Mouse (Mus musculus) heart, postnatal 25 days (tissue): ENCODE data around the gene Kcnj9. TPM values are rescaled to one million over a fixed set of nuclear protein-coding genes. Genes with fewer than 3 reads are reported as not detected.

Experiments
- DNase-seq: peaks from one replicate; pipeline ENCODE4 v3.0.0; 2022; ENCODE audit warnings: low spot score
- intact Hi-C: fragments of 180-260 bp; cut with DNase I; formaldehyde crosslinking; loops from one replicate; pipeline ENCODE4 v1.15.1; 2025
- total RNA-seq, 2 experiments: library from RNA; stranded (reverse); gene quantifications; 2 replicates each; pipeline ENCODE4 v1.2.3; 2021

Kcnj9 gene
- total RNA-seq, 2 experiments from 2014 or later = 0.06 TPM; not detected in 1

- intact Hi-C loops = no loop called here
- DNase-seq = no peak
These were observed 29.6 kb downstream of the Kcnj9 start for GRCm38 (mm10) chr1:172299528-172299927.

DNA sequence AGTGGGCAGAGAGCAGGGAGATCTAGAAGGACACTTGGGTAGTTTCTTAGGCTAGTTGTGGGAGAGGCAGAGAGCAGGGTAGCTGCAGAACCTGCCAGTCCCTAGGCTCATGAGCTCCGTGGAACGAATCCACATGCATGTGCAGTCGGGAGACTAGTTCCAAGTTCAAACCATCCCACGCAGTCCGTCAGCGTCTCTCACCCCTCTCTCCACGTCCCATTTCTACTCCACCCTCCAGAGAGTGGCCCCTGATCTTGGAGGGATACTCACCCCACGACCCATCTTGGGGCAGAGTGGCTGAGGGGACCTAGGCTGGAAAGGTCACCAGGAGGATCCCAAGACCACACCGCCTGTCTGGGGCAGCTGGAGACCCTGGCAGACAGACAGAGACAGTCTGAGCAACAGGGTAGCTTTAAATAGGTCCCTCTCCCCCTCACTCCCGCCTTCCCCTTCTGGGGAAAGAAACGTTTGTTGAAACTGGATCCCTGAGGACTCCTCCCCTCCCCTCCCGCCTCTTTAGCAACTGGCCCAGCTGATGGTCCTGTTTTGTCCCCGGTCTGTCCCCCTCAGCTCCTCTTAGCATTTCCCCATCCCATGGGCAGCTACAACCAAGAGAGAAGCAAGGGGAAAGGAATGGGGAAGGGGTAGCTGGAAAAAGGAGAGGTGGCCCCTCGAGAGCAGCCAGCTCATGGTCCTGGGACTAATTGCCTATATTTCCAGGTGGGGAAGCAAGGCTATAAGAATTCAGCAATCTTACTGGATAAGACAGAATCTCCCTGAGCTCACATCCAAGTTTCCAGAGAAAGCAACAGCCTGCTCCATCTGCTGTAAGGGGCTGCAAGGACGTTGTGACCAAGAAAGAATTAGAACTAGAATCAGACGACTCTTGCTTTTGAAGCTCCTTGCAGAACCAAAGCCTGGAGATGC, 31.2 kb downstream of the Kcnj9 start, which contains the start of gene Atp1a2:
Atp1a2 (minus strand) TSS at position 454 of the 927 bp plus-strand sequence.
- peak; percentile 71 for DNase-seq
- intact Hi-C loops = no loop called here

GRCm38 (mm10) chr1:172296816-172297510, 32.2 kb downstream of the Kcnj9 start:
- DNase-seq = peak; percentile 50
- intact Hi-C loops = no loop called here

DNA sequence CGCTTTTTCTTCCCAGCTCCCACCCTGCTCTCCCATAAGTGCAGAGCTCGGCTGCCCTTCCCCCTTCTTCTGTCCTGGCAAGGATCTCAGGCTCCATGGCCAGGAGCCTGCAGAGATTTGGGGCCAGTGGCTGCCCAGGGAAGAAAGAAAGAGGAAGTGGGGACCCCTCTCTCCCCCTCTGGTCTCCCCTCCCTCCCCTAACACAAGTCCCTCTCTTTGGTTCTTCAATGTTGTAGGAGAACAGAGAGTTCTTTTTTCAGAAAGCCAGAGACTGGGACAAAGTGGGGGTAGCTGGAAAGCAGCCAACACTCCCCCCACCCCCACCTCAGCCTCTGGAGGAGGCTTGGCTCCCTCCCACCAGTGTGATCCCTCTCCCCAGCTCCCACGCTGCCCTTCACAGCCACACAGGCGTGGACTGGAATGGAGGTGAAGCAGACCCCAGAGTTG, 33.3 kb downstream of the Kcnj9 start:
- DNase-seq = no peak
- intact Hi-C loops = no loop called here

DNA sequence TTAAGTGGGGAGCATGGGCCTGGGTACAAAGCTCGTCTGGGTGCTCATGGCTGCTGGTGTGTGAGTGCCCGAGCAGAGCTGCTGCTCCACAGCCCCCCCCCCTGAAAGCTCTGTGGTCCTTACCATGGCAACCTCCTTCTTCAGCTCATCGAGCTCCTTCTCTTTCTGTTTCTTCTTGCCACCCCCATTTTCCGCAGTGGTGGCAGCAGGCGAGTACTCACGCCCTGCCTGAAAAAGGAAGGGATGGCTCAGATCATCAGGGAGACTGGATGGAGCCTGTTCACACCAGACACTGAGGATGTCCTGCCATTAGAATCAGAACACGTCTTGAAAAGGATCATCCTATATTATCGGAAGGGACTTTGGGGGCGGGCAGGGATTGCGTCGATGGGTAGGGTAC, 35.7 kb downstream of the Kcnj9 start:
- DNase-seq = no peak
- intact Hi-C loops = no loop called here

GRCm38 (mm10) chr1:172292880-172293279, 36.2 kb downstream of the Kcnj9 start:
- intact Hi-C loops = no loop called here
- DNase-seq = no peak

- no peak for DNase-seq
- intact Hi-C loops = no loop called here
These were observed 39.5 kb downstream of the Kcnj9 start for GRCm38 (mm10) chr1:172289617-172289946.

- intact Hi-C loops = no loop called here
- no peak for DNase-seq
These were observed 40.1 kb downstream of the Kcnj9 start for GRCm38 (mm10) chr1:172288900-172289616.

DNA sequence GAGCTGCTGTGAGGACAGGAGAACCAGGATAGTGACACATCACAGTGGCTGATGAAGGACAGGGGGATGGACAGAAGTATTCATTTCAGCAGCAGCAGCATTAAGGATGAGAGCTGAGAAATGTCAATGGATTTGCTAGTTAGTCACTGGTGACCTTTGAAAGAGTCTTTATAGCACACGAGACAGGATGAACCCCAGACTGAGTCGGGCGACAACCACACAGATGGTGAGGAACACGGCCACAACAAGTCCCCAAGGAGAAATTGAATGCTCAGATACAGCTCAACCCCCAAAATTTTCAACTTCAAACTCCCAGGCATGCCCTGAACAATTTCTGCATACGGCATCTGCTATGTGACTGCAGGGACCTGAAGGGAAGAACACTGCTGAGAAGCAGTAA, 42.4 kb downstream of the Kcnj9 start:
- intact Hi-C loops = no loop called here
- no peak for DNase-seq

- no peak for DNase-seq
- intact Hi-C loops = no loop called here
These were observed 44.9 kb downstream of the Kcnj9 start for GRCm38 (mm10) chr1:172284221-172284620.

DNA sequence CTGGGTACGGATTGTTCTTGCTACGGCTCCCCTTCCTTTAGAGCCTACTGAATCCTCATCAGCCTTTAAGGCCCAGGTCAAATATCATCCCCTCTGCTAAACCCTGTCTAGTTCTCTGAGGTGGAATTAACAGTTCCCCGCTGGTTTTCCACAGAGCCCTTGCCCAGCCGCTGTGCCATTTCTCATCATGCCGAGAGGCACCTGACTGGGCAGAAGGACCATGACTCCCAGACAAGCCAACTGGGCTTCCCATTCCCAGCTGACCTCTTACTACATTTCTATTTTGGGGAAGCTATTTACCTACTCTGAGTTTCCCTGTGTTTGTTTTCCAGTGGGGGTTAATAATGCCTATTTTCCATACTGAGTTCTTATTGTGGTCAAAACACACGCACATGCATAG, 46.0 kb downstream of the Kcnj9 start:
- no peak for DNase-seq
- intact Hi-C loops = loop anchor here (2.0 kb wide), 1 partner anchor 26 kb away; no protein-coding TSS in a partner anchor

- intact Hi-C loops = loop anchor here (2.0 kb wide), 1 partner anchor 27 kb away; no protein-coding TSS in a partner anchor
- no peak for DNase-seq
These were observed 47.4 kb downstream of the Kcnj9 start for GRCm38 (mm10) chr1:172281522-172282254.

DNA sequence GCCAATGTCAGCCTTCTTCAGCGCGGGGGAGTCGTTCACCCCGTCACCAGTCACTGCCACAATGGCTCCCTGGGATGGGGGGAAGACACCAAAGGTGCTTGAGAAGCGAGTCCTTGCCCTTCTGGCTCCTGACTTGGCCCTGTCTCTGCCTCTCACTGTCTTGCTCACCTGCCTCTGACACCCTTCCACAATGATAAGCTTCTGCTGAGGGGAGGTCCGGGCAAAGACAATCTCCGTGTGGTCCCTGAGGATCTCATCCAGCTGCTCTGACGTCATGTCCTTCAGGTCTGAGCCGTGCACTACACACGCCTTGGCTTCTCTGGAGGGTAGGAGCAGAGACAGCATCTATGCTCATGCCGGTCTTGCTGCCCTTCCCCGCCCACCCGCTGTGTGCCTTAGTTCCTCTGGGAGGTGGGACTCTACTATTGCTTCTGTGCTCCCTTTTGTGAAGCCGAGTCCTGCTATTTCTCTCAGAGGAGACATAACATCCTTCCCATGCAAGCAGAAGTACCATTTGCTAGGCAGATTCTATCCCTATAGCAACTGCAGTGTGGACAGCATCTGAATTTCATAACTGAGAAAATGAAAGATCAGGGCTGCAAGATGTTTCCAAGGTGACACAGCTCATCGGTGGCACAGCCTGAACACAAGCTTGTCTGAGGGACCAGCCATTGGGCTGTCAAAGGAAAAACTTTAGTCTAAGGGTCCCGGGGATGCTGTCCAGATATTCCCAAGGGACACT, 49.2 kb downstream of the Kcnj9 start:
- no peak for DNase-seq
- intact Hi-C loops = no loop called here

DNA sequence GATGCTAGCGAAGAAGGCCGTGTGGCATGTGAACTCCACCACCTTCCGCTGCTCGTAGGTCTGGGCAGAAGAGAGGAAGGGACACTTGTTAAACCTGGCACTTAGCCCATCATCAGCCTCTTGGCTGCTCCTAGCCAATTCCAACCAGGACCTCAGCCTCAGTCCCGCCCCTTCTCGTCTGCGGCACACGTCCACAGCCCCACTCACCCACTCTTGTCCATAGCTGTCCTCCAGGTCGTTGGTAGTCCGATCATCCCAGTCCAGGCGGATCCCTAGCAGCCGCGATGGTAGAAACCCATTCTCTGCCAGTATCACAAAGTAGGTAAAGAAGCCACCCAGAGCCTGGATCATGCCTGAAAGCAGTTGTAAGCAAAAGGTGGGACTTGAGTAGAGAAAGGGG, 50.8 kb downstream of the Kcnj9 start:
- intact Hi-C loops = no loop called here
- DNase-seq = no peak

DNA sequence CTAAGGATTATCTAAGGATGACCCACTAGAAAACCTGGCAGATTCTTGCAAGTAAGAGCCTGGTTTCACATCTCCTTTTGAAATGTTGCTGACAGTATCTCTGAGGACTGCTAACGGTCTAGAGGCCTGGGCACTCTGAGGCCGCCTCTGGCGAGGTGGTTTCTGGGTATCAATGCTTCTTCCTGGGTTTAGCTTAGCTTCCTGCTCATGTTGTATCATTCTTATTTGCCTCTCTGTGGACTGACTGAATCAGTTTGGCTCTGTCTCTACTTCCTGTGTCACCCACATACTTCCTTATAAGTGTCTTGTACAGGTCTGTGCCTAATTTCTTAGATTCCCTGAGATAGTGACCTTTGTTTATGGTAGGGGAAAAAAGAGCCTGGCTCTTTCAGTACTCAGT, 51.9 kb downstream of the Kcnj9 start:
- DNase-seq = no peak
- intact Hi-C loops = no loop called here

DNA sequence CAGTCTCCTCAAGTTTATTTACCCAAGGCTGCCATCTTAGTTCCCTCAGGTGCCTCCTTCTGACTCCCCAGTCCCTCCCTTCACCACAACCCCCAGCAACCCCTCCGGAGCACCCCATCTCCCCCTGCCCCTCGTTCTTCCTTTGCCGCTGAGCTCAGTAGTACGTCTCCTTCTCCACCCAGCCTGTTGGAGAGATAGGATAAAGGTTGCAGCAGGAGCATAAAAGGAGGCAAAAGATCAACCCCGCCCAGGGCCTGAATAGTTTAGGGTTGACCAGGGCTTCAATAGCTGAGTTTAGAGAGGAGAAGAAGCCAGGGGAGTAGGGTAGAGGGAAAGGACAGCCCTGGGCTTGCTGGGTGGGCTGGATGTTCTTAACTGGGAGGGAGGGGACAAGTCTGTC, 54.6 kb downstream of the Kcnj9 start:
- DNase-seq = no peak
- intact Hi-C loops = no loop called here

DNA sequence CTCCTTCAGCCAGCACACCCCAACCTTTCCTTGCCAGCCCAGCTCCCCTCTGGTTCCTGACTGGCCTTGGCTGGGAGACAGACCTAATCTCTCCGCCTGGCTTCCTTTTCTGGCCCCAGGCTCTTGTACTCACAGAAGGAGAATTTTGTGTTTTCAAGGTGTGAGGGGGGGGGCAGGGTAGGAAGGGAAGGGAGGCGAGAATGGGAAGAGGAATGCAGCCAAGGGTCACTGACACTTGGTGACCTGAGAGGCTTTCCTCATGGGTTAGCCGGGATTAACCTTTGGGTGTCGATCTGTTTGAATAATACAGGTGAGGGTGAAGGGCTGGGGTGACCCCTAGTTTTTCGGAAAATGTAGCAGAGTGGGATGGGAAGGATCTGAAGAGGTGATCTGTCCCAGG, 55.0 kb downstream of the Kcnj9 start:
- intact Hi-C loops = no loop called here
- DNase-seq = no peak

- intact Hi-C loops = no loop called here
- peak; percentile 42 for DNase-seq
These were observed 55.7 kb downstream of the Kcnj9 start for GRCm38 (mm10) chr1:172273386-172273785.

DNA sequence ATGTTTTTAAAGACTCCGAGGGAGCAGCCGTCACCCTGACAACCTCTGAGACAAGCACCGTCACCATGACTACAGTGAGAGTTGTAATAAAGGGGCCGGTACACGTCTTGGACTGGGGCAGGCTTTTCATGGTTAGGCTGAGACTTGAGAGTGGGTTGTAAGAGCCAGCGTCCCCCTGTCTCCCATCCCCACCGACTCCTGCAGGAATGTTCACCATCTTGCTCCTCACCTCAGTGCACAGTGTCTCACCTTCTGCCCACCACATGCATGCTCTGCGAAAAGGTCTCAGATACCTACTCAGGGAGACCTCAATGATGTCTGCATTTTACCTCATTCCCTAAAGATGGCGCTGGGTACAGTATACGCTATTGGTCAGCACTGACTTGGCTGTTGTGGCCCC, 57.4 kb downstream of the Kcnj9 start:
- intact Hi-C loops = no loop called here
- no peak for DNase-seq
